Mouse (Mus musculus) testis, adult 2 months (tissue): ENCODE results near the gene Jtb. TPM values are rescaled to one million over a fixed set of nuclear protein-coding genes. Genes with fewer than 3 reads are reported as not detected.

Source experiments
- H3K27ac ChIP-seq: fragments of 200-500 bp; 2 replicates; pipeline ENCODE4 v1.5.1; 2012; ENCODE audit warnings: low read depth, low read length; ENCODE audit not compliant: control insufficient read depth, insufficient read depth
- H3K27me3 ChIP-seq: fragments of 200-500 bp; 2 replicates; pipeline ENCODE4 v1.6.1; 2012; ENCODE audit warnings: mild to moderate bottlenecking, low read length, moderate library complexity; ENCODE audit not compliant: control insufficient read depth, insufficient read depth
- H3K36me3 ChIP-seq: fragments of 200-500 bp; 2 replicates; pipeline ENCODE4 v1.6.1; 2012; ENCODE audit warnings: mild to moderate bottlenecking, low read length; ENCODE audit not compliant: control insufficient read depth, insufficient read depth
- H3K4me1 ChIP-seq: fragments of 200-500 bp; 2 replicates; pipeline ENCODE4 v1.6.1; 2012; ENCODE audit warnings: low read length; ENCODE audit not compliant: control insufficient read depth, insufficient read depth
- H3K4me3 ChIP-seq: fragments of 200-500 bp; 2 replicates; pipeline ENCODE4 v1.5.1; 2012; ENCODE audit warnings: low read depth, mild to moderate bottlenecking, low read length, moderate library complexity, mixed read lengths; ENCODE audit not compliant: control insufficient read depth
- CTCF ChIP-seq: fragments of 200-500 bp; IDR thresholded peaks from 2 replicates; pipeline ENCODE4 v1.5.1; 2012; ENCODE audit warnings: low read depth, mild to moderate bottlenecking, inconsistent platforms, low read length, moderate library complexity; ENCODE audit not compliant: control insufficient read depth, insufficient read depth, insufficient replicate concordance
- POLR2A ChIP-seq: fragments of 200-500 bp; IDR thresholded peaks from 2 replicates; pipeline ENCODE4 v1.6.1; 2012; ENCODE audit warnings: low read depth, mild to moderate bottlenecking, inconsistent platforms, low read length, moderate library complexity; ENCODE audit not compliant: control insufficient read depth
- polyA plus RNA-seq: library from polyadenylated mRNA; depleted of rRNA; stranded (reverse); fragments of >200 nt; gene quantifications from 2 replicates; pipeline ENCODE4 v1.2.3, GENCODE M21; 2012; rRNA removed

The Jtb gene
- 12.2 and 15.4 TPM in 2 replicates for polyA plus RNA-seq

DNA sequence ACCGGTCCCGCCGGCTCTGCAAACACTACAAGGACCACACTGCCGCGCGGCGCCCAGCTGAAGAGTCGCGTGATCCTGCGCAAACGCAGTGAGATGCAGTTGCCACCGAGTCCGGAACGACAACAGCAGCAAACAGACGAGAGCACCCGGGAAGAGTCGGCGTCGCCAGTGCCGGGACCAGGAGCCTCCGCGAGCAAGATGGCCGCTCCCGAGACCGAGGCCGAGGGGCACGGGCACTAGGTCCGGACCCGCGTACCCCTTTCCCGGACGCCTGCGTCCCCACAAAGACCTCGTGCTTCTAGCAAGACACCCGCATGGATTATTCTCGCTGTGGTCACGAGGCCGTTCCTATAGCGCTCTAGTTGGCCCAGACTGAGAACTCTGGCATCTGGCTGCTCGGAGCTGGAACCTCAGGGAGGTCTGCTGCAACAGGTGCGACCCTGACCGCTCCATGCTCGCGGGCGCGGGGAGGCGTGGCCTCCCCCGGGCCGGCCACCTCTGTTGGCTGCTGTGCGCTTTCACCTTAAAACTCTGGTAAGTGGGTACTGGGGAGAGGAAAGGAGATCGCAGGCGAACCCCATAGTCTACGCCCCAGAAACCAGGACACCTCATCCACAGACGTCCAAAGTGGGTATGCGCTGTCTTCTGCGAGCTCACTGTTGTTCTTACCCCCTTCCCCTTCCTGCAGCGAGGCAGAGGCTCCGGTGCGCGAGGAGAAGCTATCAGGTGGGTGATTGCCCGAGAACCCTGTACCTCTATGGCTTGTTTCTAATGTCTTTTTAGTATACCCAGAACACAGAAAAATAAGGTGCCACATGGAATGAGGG is at the start of gene Jtb:
Gene Jtb (plus strand): TSS at position 91 of the 827 bp plus-strand sequence.
- no peaks in the 10 kb centered on the region for H3K27me3 ChIP-seq
- H3K27ac ChIP-seq, result peak within 1 kb of the TSS; percentile 90
- no peaks in the 10 kb centered on the region for H3K36me3 ChIP-seq
- H3K4me1 ChIP-seq, result peaks cover 10% of the 10 kb centered on the region
- TF ChIP-seq POLR2A (peak; percentile 80), CTCF (no peak)
- peak within 1 kb of the TSS; percentile 93 for H3K4me3 ChIP-seq

DNA sequence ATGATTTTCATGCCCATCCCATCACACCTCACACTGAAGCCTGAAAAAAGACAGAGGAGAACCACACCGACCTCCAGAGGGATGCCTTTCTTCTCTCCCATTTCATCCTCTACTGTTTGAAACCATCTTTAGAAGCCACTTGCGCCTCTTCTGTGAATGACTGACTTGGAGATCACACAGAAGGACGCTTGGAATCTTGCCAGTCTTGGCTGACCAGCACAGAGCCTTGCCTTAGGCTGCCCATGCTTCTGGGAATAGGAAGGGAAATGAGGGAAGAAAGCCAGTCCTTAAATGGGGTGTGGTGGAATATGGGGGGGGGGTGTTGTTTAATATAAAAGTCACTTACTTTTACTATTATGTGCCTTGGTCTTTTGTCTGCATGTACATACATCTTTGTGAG is 47.8 kb upstream of the Jtb start:
- H3K27ac ChIP-seq, result no peak overlapping the region
- H3K36me3 ChIP-seq, result no peaks in the 10 kb centered on the region
- H3K4me1 ChIP-seq, result no peaks in the 10 kb centered on the region
- H3K4me3 ChIP-seq, result no peak overlapping the region
- TF ChIP-seq POLR2A (no peak), CTCF (no peak)
- H3K27me3 ChIP-seq, result no peaks in the 10 kb centered on the region

GRCm38 (mm10) chr3:90190859-90191510 is 40.4 kb upstream of the Jtb start:
- Histone ChIP-seq H3K4me1 (no peaks in the 10 kb centered on the region), H3K36me3 (no peaks in the 10 kb centered on the region; the same call in 1 of the 2 replicates), H3K27ac (no peak overlapping the region), H3K27me3 (no peaks in the 10 kb centered on the region), H3K4me3 (no peak overlapping the region)
- no peak for TF ChIP-seq CTCF
- TF ChIP-seq POLR2A, result no peak

- no peaks in the 10 kb centered on the region; the same call in 1 of the 2 replicates for H3K36me3 ChIP-seq
- no peak for TF ChIP-seq CTCF
- TF ChIP-seq POLR2A, result no peak
- no peaks in the 10 kb centered on the region for H3K27me3 ChIP-seq
- H3K4me1 ChIP-seq, result no peaks in the 10 kb centered on the region
- no peak overlapping the region for H3K27ac ChIP-seq
- H3K4me3 ChIP-seq, result no peak overlapping the region
Measured at GRCm38 (mm10) chr3:90194759-90195158, 36.6 kb upstream of the Jtb start.

DNA sequence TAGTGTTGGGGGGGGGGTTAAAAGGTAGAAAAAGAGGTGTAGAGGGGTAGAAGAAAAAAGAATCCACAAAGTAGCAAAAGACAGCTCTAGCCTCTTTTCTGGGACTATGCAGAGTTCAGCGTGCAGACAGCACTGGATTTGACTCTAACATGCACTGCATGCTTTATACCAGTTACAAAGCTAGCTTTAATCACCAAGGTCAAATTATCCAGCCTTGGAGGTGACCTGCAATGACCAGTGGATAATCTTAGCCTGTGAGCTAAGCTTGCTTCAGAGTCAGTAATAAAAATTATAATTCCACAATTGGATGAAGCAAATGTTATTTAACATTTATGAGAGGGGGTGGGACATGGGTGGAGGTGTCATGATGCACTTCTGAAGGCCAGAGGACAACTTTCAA is 35.8 kb upstream of the Jtb start:
- H3K27ac ChIP-seq, result no peak overlapping the region
- H3K4me3 ChIP-seq, result no peak overlapping the region
- no peaks in the 10 kb centered on the region for H3K27me3 ChIP-seq
- no peak for TF ChIP-seq CTCF
- no peak for TF ChIP-seq POLR2A
- no peaks in the 10 kb centered on the region for H3K36me3 ChIP-seq
- H3K4me1 ChIP-seq, result no peaks in the 10 kb centered on the region

DNA sequence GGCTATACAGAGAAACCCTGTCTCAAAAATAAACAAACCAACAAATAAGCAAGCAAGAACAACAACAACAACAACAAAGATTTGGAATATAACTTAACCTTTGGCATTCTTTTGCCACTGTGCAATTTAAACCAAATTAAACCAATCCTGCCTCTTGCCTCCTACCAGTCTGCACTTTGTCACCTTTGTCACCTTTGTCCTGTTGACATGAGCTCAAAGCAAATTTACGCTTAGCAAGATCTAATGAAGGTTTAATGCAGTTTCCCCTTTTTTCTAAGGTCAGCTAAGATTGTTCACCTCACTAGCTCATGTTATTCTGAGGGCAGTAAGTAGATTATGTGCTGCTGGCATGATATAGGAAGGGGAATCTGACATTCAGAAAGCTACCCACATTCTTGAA is 33.8 kb upstream of the Jtb start:
- Histone ChIP-seq H3K4me3 (no peak overlapping the region), H3K36me3 (no peaks in the 10 kb centered on the region; the same call in 1 of the 2 replicates), H3K27me3 (no peaks in the 10 kb centered on the region), H3K27ac (no peak overlapping the region), H3K4me1 (no peaks in the 10 kb centered on the region)
- TF ChIP-seq CTCF (no peak), POLR2A (no peak)

- no peak overlapping the region for H3K27ac ChIP-seq
- H3K36me3 ChIP-seq, result no peaks in the 10 kb centered on the region; the same call in 1 of the 2 replicates
- H3K4me3 ChIP-seq, result no peak overlapping the region
- no peak for TF ChIP-seq CTCF
- no peak for TF ChIP-seq POLR2A
- no peaks in the 10 kb centered on the region for H3K4me1 ChIP-seq
- no peaks in the 10 kb centered on the region for H3K27me3 ChIP-seq
Measured at GRCm38 (mm10) chr3:90202884-90203283, 28.5 kb upstream of the Jtb start.
